Mouse (Mus musculus): ENCODE results near the gene Cenps. TPM values are rescaled to one million over a fixed set of nuclear protein-coding genes. Genes with fewer than 3 reads are reported as not detected.

The Cenps gene
- polyA plus RNA-seq (2012; rRNA removed; ENCODE audit: low replicate concordance) = 0.85 and 2.1 TPM in 2 replicates

GRCm38 (mm10) chr4:149136982-149137770 lies at the start of gene Cenps:
Gene Cenps (minus strand): TSS chr4:149137629.

GRCm38 (mm10) chr4:149166215-149166946 lies 29.0 kb upstream of the Cenps start, which contains the start of gene Pgd:
Gene Pgd (minus strand): TSS chr4:149166771.

DNA sequence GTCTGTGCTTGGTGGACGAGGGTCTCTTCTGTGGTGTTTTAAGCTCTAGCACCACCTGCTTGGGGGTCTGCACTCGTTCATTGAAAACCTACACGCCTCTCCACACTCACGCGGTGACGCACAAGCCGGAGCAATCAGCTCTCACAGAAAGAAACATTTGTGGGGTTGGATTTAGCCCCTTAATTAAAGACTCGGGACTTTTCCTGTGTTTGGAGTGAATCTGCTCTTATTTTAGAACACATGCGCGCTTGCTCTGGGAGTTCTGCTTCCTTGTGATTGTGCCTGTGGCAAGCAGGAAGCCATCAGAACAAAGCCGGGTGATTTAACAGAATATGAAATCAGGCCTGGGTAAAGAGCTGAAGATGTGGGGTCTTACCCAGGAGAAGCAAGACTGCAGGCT lies 10.8 kb downstream of the Cenps start, which contains the start of gene Cort:
Cort (minus strand) TSS at position 101 of the 400 bp plus-strand sequence.

GRCm38 (mm10) chr4:149103875-149104561 lies 33.4 kb downstream of the Cenps start, which contains the start of gene Dffa:
Gene Dffa (plus strand): TSS chr4:149104146.

GRCm38 (mm10) chr4:149099369-149100017 lies 37.9 kb downstream of the Cenps start, which contains the start of gene Pex14:
Gene Pex14 (minus strand): TSS chr4:149099876.

Other genes starting within 250 kb of the Cenps start
- gene Pex14, start 37.8 kb downstream of the Cenps start, polyA plus RNA-seq (2012; rRNA removed; ENCODE audit: low replicate concordance) = 48.2 and 62.9 TPM in 2 replicates
- gene Dffa, start 33.5 kb downstream of the Cenps start, polyA plus RNA-seq (2012; rRNA removed; ENCODE audit: low replicate concordance) = 11.4 and 13.7 TPM in 2 replicates
- not detected in 2 replicates for gene Cort, start 10.9 kb downstream of the Cenps start, polyA plus RNA-seq (2012; rRNA removed; ENCODE audit: low replicate concordance)
- 257 and 332 TPM in 2 replicates for gene Pgd, start 29.1 kb upstream of the Cenps start, polyA plus RNA-seq (2012; rRNA removed; ENCODE audit: low replicate concordance)
- 9.0 and 12.5 TPM in 2 replicates for gene Kif1b, start 170.1 kb upstream of the Cenps start, polyA plus RNA-seq (2012; rRNA removed; ENCODE audit: low replicate concordance)

All from duodenum, adult 2 months (tissue).